Mouse (Mus musculus): ENCODE data around the gene Rufy2. TPM values are rescaled to one million over a fixed set of nuclear protein-coding genes. Genes with fewer than 3 reads are reported as not detected.

Gene Rufy2
- 1.6 and 1.8 TPM in 2 replicates for polyA plus RNA-seq (2012; rRNA removed)

DNA sequence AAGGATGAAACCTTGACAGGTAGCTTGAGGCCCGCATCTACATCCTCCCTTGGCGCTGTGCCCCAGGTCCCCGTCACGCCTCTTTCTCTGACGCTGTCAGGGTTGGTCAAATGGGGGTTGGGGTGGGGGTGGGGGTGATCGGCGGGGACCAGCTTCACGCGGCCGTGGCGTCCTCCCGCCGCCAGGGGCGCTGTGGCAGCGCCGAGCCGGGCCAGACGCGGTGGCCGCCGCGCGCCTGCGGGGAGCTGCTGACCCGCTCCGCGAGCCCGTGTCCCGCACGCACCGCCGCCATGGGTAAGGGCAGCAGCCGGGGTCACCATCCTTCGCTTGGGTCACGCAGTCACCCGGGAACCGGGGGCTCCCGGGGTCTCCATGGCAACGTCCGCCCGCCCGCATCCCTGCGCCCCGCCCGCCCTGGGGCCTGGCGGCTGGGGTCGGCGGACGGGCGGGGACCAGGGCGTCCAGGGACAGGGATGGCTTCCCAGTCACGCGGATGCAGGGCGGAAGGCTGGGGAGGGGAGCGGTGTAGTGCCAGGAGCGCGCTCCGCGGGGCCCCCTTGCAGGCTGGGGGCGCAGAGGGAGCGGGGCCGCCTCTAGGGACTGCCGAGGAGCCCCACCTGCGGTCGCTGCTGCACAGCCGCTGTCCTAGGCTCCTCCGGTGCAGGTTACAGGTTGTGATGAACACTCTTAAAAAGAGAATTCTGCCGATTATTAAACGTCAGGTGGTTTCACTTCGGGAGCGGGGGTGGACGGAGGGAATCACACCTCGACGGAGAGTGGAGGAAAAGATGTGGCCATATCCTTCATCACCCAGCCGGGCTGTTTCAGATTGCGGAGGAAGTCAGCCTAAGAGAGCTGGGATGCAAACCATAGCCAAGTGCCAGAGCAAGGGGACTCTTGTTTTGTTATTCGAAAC, at the start of gene Rufy2:
Gene Rufy2, plus strand, starts transcription at position 185 of the 916 bp plus-strand sequence.

DNA sequence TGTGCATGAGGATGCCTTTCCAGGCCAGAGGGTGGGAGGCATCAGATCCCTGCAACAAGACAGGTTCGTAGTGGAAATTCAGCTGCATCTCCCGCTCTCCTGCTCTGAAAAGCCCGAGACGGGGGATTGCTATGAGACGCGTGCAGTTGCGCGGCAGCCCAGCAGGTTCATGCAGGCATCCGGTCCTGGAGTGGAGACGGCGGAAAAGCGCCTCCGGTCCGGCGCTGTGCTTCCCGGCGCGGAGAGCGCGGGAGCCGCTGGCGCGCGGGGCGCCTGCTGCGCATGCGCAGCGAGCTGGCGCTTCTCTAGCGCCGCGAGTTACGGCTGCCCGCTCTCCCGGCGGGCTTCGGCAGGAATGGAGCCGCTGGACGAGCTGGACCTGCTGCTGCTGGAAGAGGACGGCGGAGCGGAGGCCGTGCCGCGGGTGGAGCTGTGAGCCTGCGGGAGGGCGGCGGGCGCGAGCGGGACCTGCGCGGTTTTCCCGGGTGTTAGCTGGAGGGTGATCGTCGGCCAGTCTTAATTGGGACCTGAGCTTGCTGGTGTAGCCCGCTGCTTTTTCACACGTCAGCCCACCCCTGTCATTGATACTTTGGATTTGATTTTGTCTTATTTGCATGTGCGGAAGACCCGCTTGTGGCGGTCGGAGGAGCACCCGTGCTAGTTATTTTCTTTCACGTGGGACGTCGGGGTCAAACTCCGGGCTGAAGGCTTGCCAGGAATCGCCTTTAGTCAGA, 33.1 kb upstream of the Rufy2 start, which contains the start of gene Dna2:
Gene Dna2, plus strand, starts transcription at position 289 of the 734 bp plus-strand sequence.

DNA sequence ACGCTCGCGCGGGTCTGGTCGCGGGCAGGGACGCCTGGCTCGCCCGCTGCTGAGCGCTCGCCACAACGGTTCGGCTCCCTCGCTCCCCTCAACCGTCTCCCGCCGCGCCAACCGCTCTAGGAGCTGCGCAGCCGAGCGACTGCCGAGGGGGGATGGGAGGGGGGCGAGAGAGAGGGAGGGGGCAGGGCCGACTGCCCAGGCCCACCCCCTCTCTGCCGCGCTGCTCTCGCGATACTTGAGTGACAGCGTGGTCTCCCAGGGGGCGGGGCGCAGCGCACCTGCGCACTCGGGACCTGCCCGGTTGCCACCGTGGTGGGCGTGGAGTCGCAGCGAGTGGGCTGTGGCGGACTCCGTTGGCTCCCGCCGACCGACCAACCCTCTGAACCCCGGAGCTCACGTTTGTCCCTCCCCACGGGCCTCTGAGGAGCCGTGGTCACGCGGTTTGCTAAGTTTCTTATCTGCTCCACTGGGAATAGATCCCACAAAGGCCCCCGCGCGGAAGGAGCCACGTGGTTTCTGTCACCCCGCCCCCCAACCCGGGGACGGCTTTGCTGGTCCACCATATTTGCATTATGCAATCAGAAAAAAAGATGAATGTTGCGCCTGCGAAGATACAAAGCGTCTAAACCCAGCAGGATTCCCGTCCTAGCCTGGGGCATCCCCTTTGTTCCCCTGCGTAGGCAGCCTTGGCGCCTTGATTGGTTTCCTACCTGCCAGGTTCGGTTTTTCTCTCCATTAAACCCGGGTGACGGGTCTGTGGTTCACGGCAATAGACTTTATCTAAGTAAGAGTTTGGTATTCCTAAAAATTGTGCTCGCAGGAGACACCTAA, 43.9 kb downstream of the Rufy2 start, which contains the start of the genes Hnrnph3 and Pbld2:
Gene Hnrnph3, minus strand, starts transcription at position 469 of the 831 bp plus-strand sequence.
Gene Pbld2, plus strand, starts transcription at position 567 of the 831 bp plus-strand sequence.

DNA sequence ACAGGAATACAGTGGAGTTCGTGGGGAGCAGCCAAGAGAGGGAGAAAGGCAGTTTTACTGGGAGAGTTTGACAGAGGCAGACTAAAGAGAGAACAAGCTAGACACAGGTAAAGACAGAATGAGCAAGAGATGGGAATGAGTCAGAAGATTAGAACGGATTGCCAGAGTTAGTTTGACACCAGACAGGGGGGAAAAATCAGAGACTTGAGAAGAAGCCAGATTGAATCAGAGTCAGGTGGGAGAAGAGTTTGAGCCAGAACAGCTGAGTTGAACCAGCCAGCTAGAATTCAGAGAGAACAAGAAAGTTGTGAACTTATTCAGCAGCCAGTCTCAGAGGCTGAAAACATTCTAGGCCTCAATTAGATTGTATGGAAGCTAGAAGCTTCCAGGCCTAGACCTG, 79.8 kb downstream of the Rufy2 start, which contains the start of gene Pbld1:
Gene Pbld1, plus strand, starts transcription at position 301 of the 400 bp plus-strand sequence.

Other genes with a start within 250 kb of the Rufy2 start
- 22.2 and 24.3 TPM in 2 replicates for gene Ccar1, start 187.9 kb upstream of the Rufy2 start, polyA plus RNA-seq (2012; rRNA removed)
- gene Tet1, start 71.2 kb upstream of the Rufy2 start, polyA plus RNA-seq (2012; rRNA removed), result 0.19 and 0.36 TPM in 2 replicates
- gene Slc25a16, start 59.6 kb upstream of the Rufy2 start, polyA plus RNA-seq (2012; rRNA removed), result 7.2 and 7.5 TPM in 2 replicates
- gene Dna2, start 33.2 kb upstream of the Rufy2 start, polyA plus RNA-seq (2012; rRNA removed), result 14.9 and 15.6 TPM in 2 replicates
- gene Hnrnph3, start 44.0 kb downstream of the Rufy2 start, polyA plus RNA-seq (2012; rRNA removed), result 18.0 and 21.2 TPM in 2 replicates
- 6.1 and 7.4 TPM in 2 replicates for gene Pbld2, start 44.1 kb downstream of the Rufy2 start, polyA plus RNA-seq (2012; rRNA removed)
- 92.1 and 101 TPM in 2 replicates for gene Pbld1, start 79.9 kb downstream of the Rufy2 start, polyA plus RNA-seq (2012; rRNA removed)
- 0.08 TPM in 2 replicates for gene Atoh7, start 119.4 kb downstream of the Rufy2 start, polyA plus RNA-seq (2012; rRNA removed)
- gene Mypn, start 223.7 kb downstream of the Rufy2 start, polyA plus RNA-seq (2012; rRNA removed), result 0.01 TPM in 2 replicates

Measured in liver, embryonic 18 days (tissue).